Mouse (Mus musculus) E14TG2a.4 (cell line): ENCODE measurements at regions not wholly inside any gene's neighbourhood (a gene's known extent, or its start where the extent isn't known, plus 50 kb on each side); places are given as distances from the start of the nearest gene placed in this dataset.
A peak's percentile ranks its signal among the peaks of the same experiment; 100 is the strongest.

ENCODE experiments used
- H3K27me3 ChIP-seq: 2 replicates; pipeline ENCODE4 v1.6.1; 2014; ENCODE audit warnings: low read length, control low read depth; ENCODE audit not compliant: insufficient read depth
- H3K36me3 ChIP-seq: 2 replicates; pipeline ENCODE4 v1.6.1; 2014; ENCODE audit warnings: low read length, control low read depth; ENCODE audit not compliant: insufficient read depth
- H3K4me1 ChIP-seq: replicated peaks from 2 replicates; pipeline ENCODE4 v1.6.1; 2014; ENCODE audit warnings: low read depth, low read length, control low read depth
- H3K4me3 ChIP-seq: replicated peaks from 2 replicates; pipeline ENCODE4 v1.5.1; 2014; ENCODE audit warnings: mild to moderate bottlenecking, low read length
- H3K9me3 ChIP-seq: 2 replicates; pipeline ENCODE4 v1.6.1; 2014; ENCODE audit warnings: low read length, control low read depth
- CTCF ChIP-seq: conservative IDR thresholded peaks from 2 replicates; pipeline ENCODE4 v1.5.1; 2014; ENCODE audit warnings: low read length
- NANOG ChIP-seq: IDR thresholded peaks from 2 replicates; pipeline ENCODE4 v1.6.1; 2014; ENCODE audit warnings: borderline replicate concordance, low read length, mixed read lengths
- POU5F1 ChIP-seq: IDR thresholded peaks from 2 replicates; pipeline ENCODE4 v1.6.1; 2014; ENCODE audit warnings: low read length, borderline replicate concordance

GRCm38 (mm10) chr15:15170387-15170786, 1558.2 kb upstream of the Cdh9 start:
- TF ChIP-seq CTCF (no peak), POU5F1 (no peak), NANOG (no peak)
- Histone ChIP-seq H3K4me3 (no peak overlapping the region), H3K27me3 (no peaks in the 10 kb centered on the region), H3K36me3 (no peaks in the 10 kb centered on the region), H3K4me1 (no peaks in the 10 kb centered on the region), H3K9me3 (no peaks in the 10 kb centered on the region)

DNA sequence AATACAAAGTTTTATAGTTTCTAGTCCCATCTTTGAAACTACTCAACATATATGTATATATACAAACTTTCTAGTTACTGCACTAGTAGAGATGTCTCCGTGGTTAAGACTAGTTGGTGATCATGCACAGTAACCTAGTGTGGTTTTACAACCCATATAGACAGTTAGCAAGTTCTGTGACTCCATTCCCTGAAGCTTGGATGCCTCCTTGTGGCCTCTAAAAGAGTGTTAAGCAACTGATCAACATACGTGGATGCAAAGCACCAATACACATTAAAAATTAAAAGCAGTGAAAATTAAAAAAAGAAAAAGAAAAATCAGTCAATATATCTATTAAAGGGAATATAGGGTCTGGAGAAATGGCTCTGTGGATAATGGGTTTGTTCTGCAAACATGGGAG, 1508.3 kb upstream of the Cdh9 start:
- Histone ChIP-seq H3K4me1 (no peaks in the 10 kb centered on the region), H3K4me3 (no peak overlapping the region), H3K9me3 (no peaks in the 10 kb centered on the region), H3K27me3 (no peaks in the 10 kb centered on the region), H3K36me3 (no peaks in the 10 kb centered on the region)
- TF ChIP-seq CTCF (no peak), NANOG (no peak), POU5F1 (no peak)

GRCm38 (mm10) chr15:15229926-15230325, 1498.6 kb upstream of the Cdh9 start:
- 0 out of 2 replicates have a peak, but pooled peaks have one; percentile 6 for TF ChIP-seq CTCF
- TF ChIP-seq POU5F1: no peak
- Histone ChIP-seq H3K4me3 (no peak overlapping the region), H3K27me3 (no peaks in the 10 kb centered on the region), H3K9me3 (no peaks in the 10 kb centered on the region), H3K4me1 (no peaks in the 10 kb centered on the region), H3K36me3 (no peaks in the 10 kb centered on the region)

DNA sequence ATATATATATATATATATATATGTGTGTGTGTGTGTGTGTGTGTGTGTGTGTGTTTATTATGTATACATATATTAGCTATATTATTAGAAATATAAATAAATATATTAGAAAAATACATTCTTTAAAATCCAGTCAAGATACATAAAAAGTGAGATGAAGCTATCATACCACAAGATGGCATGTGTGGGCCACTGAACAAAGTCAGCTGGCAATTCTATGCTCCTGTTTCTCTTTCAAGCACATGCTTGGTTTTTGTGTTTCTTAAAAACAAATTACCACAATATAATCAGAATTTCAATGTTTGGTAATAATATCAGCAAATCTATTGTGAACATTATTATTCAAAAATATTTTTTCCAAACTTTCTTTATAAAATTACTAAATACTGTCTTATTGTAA, 1490.2 kb upstream of the Cdh9 start:
- H3K4me3 ChIP-seq: no peak overlapping the region
- no peaks in the 10 kb centered on the region for H3K27me3 ChIP-seq
- TF ChIP-seq POU5F1 (no peak), CTCF (no peak), NANOG (no peak)
- H3K9me3 ChIP-seq: no peaks in the 10 kb centered on the region
- H3K4me1 ChIP-seq: no peaks in the 10 kb centered on the region
- no peaks in the 10 kb centered on the region for H3K36me3 ChIP-seq
